Comparison of ENCODE assay signal across 8 mouse cellular contexts in genomic region chr3:152111482-152111881, GRCm38 (mm10). TPM values are rescaled to one million over a fixed set of nuclear protein-coding genes. Genes with fewer than 3 reads are reported as not detected.
A peak's percentile ranks its signal among the peaks of the same experiment; 100 is the strongest.
DNase-seq lines count a peak whose midpoint lies in the region; ATAC-seq and TF ChIP-seq lines count a peak whose summit lies in the region.

No protein-coding gene starts in this region.

- TF ChIP-seq CTCF in left cerebral cortex, adult 2 months (IDR thresholded peaks at IDR 0.05) = no peak

- DNase-seq in heart, adult 18-20 months = no peak
- DNase-seq in left cerebral cortex, adult 2 months (ENCODE audit: extremely low spot score in 1 of 2, low spot score in 2 of 2) = no peak
- DNase-seq in left cerebral cortex, postnatal 4 days = no peak
- peak; percentile 39 for DNase-seq in 3T3-L1 (ENCODE audit: low read depth, low spot score)
- no peak for DNase-seq in thymus, postnatal 0 days (ENCODE audit: low spot score)
- DNase-seq in forebrain, embryonic 11.5 days (ENCODE audit: low spot score) = no peak

- H3K4me3 ChIP-seq in heart, embryonic 13.5 days = 0 out of 2 replicates have a peak overlapping the region, but pooled peaks have one; percentile 8
- no peak overlapping the region for H3K4me3 ChIP-seq in left cerebral cortex, adult 2 months
- H3K4me3 ChIP-seq in brown adipose tissue, adult 24 weeks (ENCODE audit: insufficient read depth, low read depth, low read length) = no peak overlapping the region
- H3K4me3 ChIP-seq in forebrain, embryonic 11.5 days (ENCODE audit: low read depth, low read length) = no peak overlapping the region

- H3K4me1 ChIP-seq in heart, embryonic 13.5 days = peaks cover 59% of the 10 kb centered on the region
- peaks cover 4% of the 10 kb centered on the region; the same call in 1 of the 2 replicates for H3K4me1 ChIP-seq in brown adipose tissue, adult 24 weeks (ENCODE audit: control insufficient read depth, insufficient read depth, insufficient read length, low read length)
- 0 out of 2 replicates have a peak, but pooled peaks cover 4% of the 10 kb centered on the region for H3K4me1 ChIP-seq in forebrain, embryonic 11.5 days (replicated peaks; ENCODE audit: control insufficient read depth, insufficient read depth, low read length)

- H3K27me3 ChIP-seq in heart, embryonic 13.5 days (replicated peaks) = peaks cover 10% of the 10 kb centered on the region; the same call in 1 of the 2 replicates
- H3K27me3 ChIP-seq in forebrain, embryonic 11.5 days (ENCODE audit: control insufficient read depth, insufficient read depth, low read length) = no peaks in the 10 kb centered on the region; the same call in none of the 2 replicates

- WGBS in heart, embryonic 13.5 days = 60% methylated on average over 4 of the region's 4 CpGs
- WGBS in forebrain, embryonic 11.5 days = 77% methylated on average over 4 of the region's 4 CpGs

- peak overlapping the region; percentile 52 for H3K4me2 ChIP-seq in heart, embryonic 13.5 days
- no peak overlapping the region for H3K4me2 ChIP-seq in forebrain, embryonic 11.5 days (ENCODE audit: low read depth, low read length, severe bottlenecking)

- H3K9ac ChIP-seq in heart, embryonic 13.5 days = peak overlapping the region; percentile 45; the same call in 1 of the 2 replicates
- no peak overlapping the region for H3K9ac ChIP-seq in forebrain, embryonic 11.5 days (ENCODE audit: low read length)

- H3K36me3 ChIP-seq in heart, embryonic 13.5 days = no peaks in the 10 kb centered on the region
- no peaks in the 10 kb centered on the region for H3K36me3 ChIP-seq in forebrain, embryonic 11.5 days (ENCODE audit: control insufficient read depth, insufficient read depth, low read length)

- no peak for ATAC-seq in heart, embryonic 13.5 days (ENCODE audit: extremely low read depth, insufficient number of reproducible peaks, low FRiP score, low TSS enrichment)
- no peak; the same call in 1 of the 2 replicates for ATAC-seq in forebrain, embryonic 11.5 days (replicated peaks; ENCODE audit: low FRiP score)

- H3K27ac ChIP-seq in heart, embryonic 13.5 days (replicated peaks) = no peak overlapping the region
- H3K27ac ChIP-seq in left cerebral cortex, adult 2 months = peak overlapping the region; percentile 54
- H3K27ac ChIP-seq in brown adipose tissue, adult 24 weeks (replicated peaks; ENCODE audit: low read depth, low read length) = 0 out of 2 replicates have a peak overlapping the region, but pooled peaks have one; percentile 9
- H3K27ac ChIP-seq in forebrain, embryonic 11.5 days (ENCODE audit: low read depth, low read length) = no peak overlapping the region

- no peaks in the 10 kb centered on the region for H3K9me3 ChIP-seq in heart, embryonic 13.5 days
- H3K9me3 ChIP-seq in forebrain, embryonic 11.5 days (ENCODE audit: control insufficient read depth, low read length) = no peaks in the 10 kb centered on the region

- intact Hi-C loops in left cerebral cortex, adult 2 months (cut with DNase I) = loop anchor here (1.0 to 5.0 kb wide), 3 partner anchors 51 to 121 kb away; partner anchors contain the start of genes Dnajb4 and Fubp1
- intact Hi-C loops in left cerebral cortex, postnatal 4 days (cut with DNase I) = loop anchor here (5.0 to 10.0 kb wide), 2 partner anchors 53 to 101 kb away; partner anchors contain the start of genes Dnajb4, Fubp1 and Gipc2

RNA-seq across cellular contexts. Expression of gene Gipc2, which starts 54.5 kb away (rescaled TPM):
- polyA plus RNA-seq in heart, embryonic 13.5 days (2015; fragmentation: Nextera tagmentation; extraction: Ambion mirVana) = 3.2 and 4.6 TPM in 2 replicates
- 1 to 10 TPM; 4.4 to 5.0 TPM for total RNA-seq in heart, adult 18-20 months (2021)
- total RNA-seq in left cerebral cortex, adult 2 months (2021) = 1 to 10 TPM; 2.8 to 3.2 TPM
- total RNA-seq in left cerebral cortex, postnatal 4 days (2021) = 1 to 10 TPM; 4.0 to 7.3 TPM
- polyA plus RNA-seq in brown adipose tissue, adult 24 weeks (2012; ENCODE audit: insufficient read depth, insufficient read length, missing spikeins) = not detected in 2 replicates
- 1.1 and 1.4 TPM in 2 replicates for polyA plus RNA-seq in thymus, postnatal 0 days (2015; fragmentation: Nextera tagmentation; extraction: Ambion mirVana)
- polyA plus RNA-seq in forebrain, embryonic 11.5 days (2014; fragmentation: Nextera tagmentation; extraction: Ambion mirVana) = 1.8 and 1.9 TPM in 2 replicates

Comparison
In these comparisons a context has a peak if more than half of its experiments do, and no peak if none do; other contexts are left out.
1. H3K27ac ChIP-seq: peak in left cerebral cortex, adult 2 months (single experiment) and brown adipose tissue, adult 24 weeks (single experiment); none in heart, embryonic 13.5 days (single experiment) and forebrain, embryonic 11.5 days (single experiment).